Mouse (Mus musculus) CH12.LX (cell line): ENCODE results near the gene Lrch2. TPM values are rescaled to one million over a fixed set of nuclear protein-coding genes. Genes with fewer than 3 reads are reported as not detected.
"Not testable (repeated sequence)": the region's sequence is repeated elsewhere in the genome, so short reads cannot be mapped to it uniquely, and the experiment has no call there.

Experiments
- DNase-seq: peaks from one replicate; pipeline ENCODE4 v3.0.0-alpha.2; 2013; ENCODE audit errors: extremely low read depth
- H3K27ac ChIP-seq: 2 replicates; pipeline ENCODE4 v1.5.1; 2012; ENCODE audit warnings: low read depth, mild to moderate bottlenecking, control low read depth, moderate library complexity; ENCODE audit not compliant: insufficient read depth
- H3K27me3 ChIP-seq: replicated peaks from 2 replicates; pipeline ENCODE3; 2012; ENCODE audit warnings: inconsistent platforms
- H3K36me3 ChIP-seq, 2 experiments: replicated peaks in 1 of 2; 2 replicates each; pipeline versions ENCODE3 to v1.6.1; 2012; ENCODE audit warnings: inconsistent platforms in 1 of 2, low read length in 1 of 2, mild to moderate bottlenecking in 1 of 2, mixed read lengths in 1 of 2, moderate library complexity in 1 of 2; ENCODE audit not compliant: control insufficient read depth in 1 of 2, insufficient read depth in 1 of 2
- H3K4me1 ChIP-seq, 2 experiments: 2 replicates each; pipeline ENCODE4 v1.6.1; 2012; ENCODE audit warnings: inconsistent platforms in 1 of 2, moderate library complexity in 1 of 2; ENCODE audit not compliant: insufficient read depth in 2 of 2, control insufficient read depth in 1 of 2
- H3K4me2 ChIP-seq: 2 replicates; pipeline ENCODE4 v1.6.1; 2012; ENCODE audit warnings: low read depth, mild to moderate bottlenecking, control low read depth; ENCODE audit not compliant: poor library complexity, insufficient read depth, severe bottlenecking
- H3K4me3 ChIP-seq, 3 experiments: fragments of 150-350 bp in 1 of 3; sonication (generic) in 1 of 3; replicated peaks in 1 of 3; 2 replicates each; pipeline versions ENCODE3 to v1.5.1; 2011 to 2012; ENCODE audit warnings: low read depth in 2 of 3, low read length in 2 of 3, mild to moderate bottlenecking in 2 of 3, moderate library complexity in 2 of 3, control low read depth in 1 of 3, improper control_type of control experiment in 1 of 3, inconsistent platforms in 1 of 3, mixed read lengths in 1 of 3; ENCODE audit not compliant: poor library complexity in 1 of 3
- H3K79me2 ChIP-seq: replicated peaks from 2 replicates; pipeline ENCODE4 v1.6.1; 2012; ENCODE audit warnings: mild to moderate bottlenecking, moderate library complexity; ENCODE audit not compliant: control insufficient read depth, poor library complexity, insufficient read depth, severe bottlenecking; ENCODE audit errors: extremely low read depth
- H3K9ac ChIP-seq: 2 replicates; pipeline ENCODE4 v1.6.1; 2012; ENCODE audit warnings: low read depth, mild to moderate bottlenecking, control low read depth, moderate library complexity; ENCODE audit not compliant: insufficient read depth
- H3K9me3 ChIP-seq: replicated peaks from 2 replicates; pipeline ENCODE3; 2012; ENCODE audit warnings: low read length, inconsistent platforms, mixed read lengths
- CTCF ChIP-seq, 2 experiments: IDR thresholded peaks in 1 of 2; conservative IDR thresholded peaks in 1 of 2; 2 replicates each; pipeline ENCODE4 v1.5.1; 2011 to 2012; ENCODE audit warnings: low read depth in 2 of 2, low read length in 2 of 2, improper control_type of control experiment in 1 of 2, inconsistent platforms in 1 of 2, mild to moderate bottlenecking in 1 of 2, moderate library complexity in 1 of 2
- EP300 ChIP-seq: IDR thresholded peaks from 2 replicates; pipeline ENCODE4 v1.6.1; 2011; ENCODE audit warnings: low read length, improper control_type of control experiment
- ETS1 ChIP-seq: conservative IDR thresholded peaks from 2 replicates; pipeline ENCODE4 v1.6.1; 2012; ENCODE audit warnings: low read depth, mild to moderate bottlenecking, inconsistent platforms, low read length, improper control_type of control experiment, moderate library complexity
- GABPA ChIP-seq: IDR thresholded peaks from 2 replicates; pipeline ENCODE4 v1.6.1; 2012; ENCODE audit warnings: low read depth, low read length, improper control_type of control experiment, inconsistent platforms; ENCODE audit not compliant: insufficient replicate concordance
- HCFC1 ChIP-seq: IDR thresholded peaks from 2 replicates; pipeline ENCODE4 v1.6.1; 2012; ENCODE audit warnings: low read depth, mild to moderate bottlenecking, inconsistent platforms, low read length, improper control_type of control experiment
- KAT2A ChIP-seq: IDR thresholded peaks from 2 replicates; pipeline ENCODE4 v1.6.1; 2012; ENCODE audit warnings: low read length, improper control_type of control experiment, inconsistent platforms; ENCODE audit not compliant: insufficient replicate concordance
- MAZ ChIP-seq: IDR thresholded peaks from 2 replicates; pipeline ENCODE4 v1.6.1; 2012; ENCODE audit warnings: low read depth, mild to moderate bottlenecking, inconsistent platforms, low read length, improper control_type of control experiment, moderate library complexity
- NRF1 ChIP-seq: IDR thresholded peaks from 2 replicates; pipeline ENCODE4 v1.6.1; 2014; ENCODE audit warnings: low read depth, mild to moderate bottlenecking, inconsistent platforms, low read length, improper control_type of control experiment, moderate library complexity
- RAD21 ChIP-seq: IDR thresholded peaks from 2 replicates; pipeline ENCODE4 v1.6.1; 2011; ENCODE audit warnings: low read depth, mild to moderate bottlenecking, low read length, improper control_type of control experiment, moderate library complexity
- RCOR1 ChIP-seq: conservative IDR thresholded peaks from 2 replicates; pipeline ENCODE4 v1.6.1; 2012; ENCODE audit warnings: low read depth, mild to moderate bottlenecking, inconsistent platforms, low read length, improper control_type of control experiment
- SIN3A ChIP-seq: IDR thresholded peaks from 2 replicates; pipeline ENCODE4 v1.6.1; 2012; ENCODE audit warnings: low read length, improper control_type of control experiment, inconsistent platforms
- SMC3 ChIP-seq: IDR thresholded peaks from 2 replicates; pipeline ENCODE4 v1.6.1; 2011; ENCODE audit warnings: low read depth, low read length, improper control_type of control experiment
- UBTF ChIP-seq: IDR thresholded peaks from 2 replicates; pipeline ENCODE4 v1.6.1; 2012; ENCODE audit warnings: low read depth, mild to moderate bottlenecking, inconsistent platforms, low read length, improper control_type of control experiment, moderate library complexity
- USF2 ChIP-seq: conservative IDR thresholded peaks from 2 replicates; pipeline ENCODE4 v1.6.1; 2011; ENCODE audit warnings: low read depth, low read length, improper control_type of control experiment
- ZC3H11A ChIP-seq: IDR thresholded peaks from 2 replicates; pipeline ENCODE4 v1.6.1; 2012; ENCODE audit warnings: low read depth, mild to moderate bottlenecking, inconsistent platforms, low read length, improper control_type of control experiment
- ZKSCAN1 ChIP-seq: IDR thresholded peaks from 2 replicates; pipeline ENCODE4 v1.6.1; 2012; ENCODE audit warnings: low read depth, inconsistent platforms, low read length, improper control_type of control experiment, borderline replicate concordance
- dilution Hi-C: fragments of 300-500 bp; cut with MboI; formaldehyde crosslinking; loops from 2 replicates; pipeline ENCODE4 v1.14.3; 2020; ENCODE audit warnings: low sequenced_read_pairs; ENCODE audit not compliant: extremely low pct_unique_long_range_greater_than_20kb, extremely low pct_ligation_motif_present
- in situ Hi-C: fragments of 300-500 bp; cut with MboI; formaldehyde crosslinking; loops from 3 replicates; pipeline ENCODE4 v1.14.3; 2019; ENCODE audit warnings: low sequenced_read_pairs, low pct_ligation_motif_present, low pct_unique_long_range_greater_than_20kb, mixed read lengths
- polyA plus RNA-seq: library from polyadenylated mRNA; unstranded; fragments of >175 nt; gene quantifications from 2 replicates; pipeline ENCODE4 v1.2.1, GENCODE M21; 2012; ENCODE audit warnings: low read depth; ENCODE audit not compliant: insufficient read length
- total RNA-seq, 2 experiments: library from RNA; depleted of rRNA; stranded (reverse); fragments of 300-350 nt in 1 of 2; fragments of >200 nt in 1 of 2; gene quantifications; 2 replicates each; pipeline ENCODE4 v1.2.3; 2012 to 2014

The Lrch2 gene
- total and polyA plus RNA-seq, 3 experiments, result not detected

GRCm38 (mm10) chrX:147489551-147489950 lies 64.3 kb downstream of the Lrch2 start (continued):
- no peak for TF ChIP-seq ZC3H11A
- TF ChIP-seq GABPA, result no peak
- TF ChIP-seq, all 38 proteins: peak for 0

DNA sequence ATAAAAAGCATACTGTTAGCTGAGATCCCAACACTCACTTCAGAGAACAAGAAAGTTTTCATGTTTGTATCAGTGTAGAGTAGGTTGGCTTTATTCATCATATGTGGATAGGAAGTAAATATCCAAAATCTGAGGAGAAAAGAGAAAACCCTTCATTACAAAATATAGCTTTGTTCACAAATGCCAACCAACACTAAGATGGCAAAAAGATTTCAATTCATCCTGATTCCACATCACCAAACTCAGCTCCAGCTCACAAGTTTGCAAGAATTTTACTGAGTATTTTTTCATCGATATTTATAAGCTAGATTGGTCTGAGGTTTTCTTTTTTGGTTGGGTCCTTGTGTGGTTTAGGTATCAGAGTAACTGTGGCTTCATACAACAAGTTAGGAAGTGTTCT lies 100.3 kb downstream of the Lrch2 start, which contains the start of gene Vmn1r239-ps:
Gene Vmn1r239-ps (minus strand): TSS at position 101 of the 400 bp plus-strand sequence.
- H3K9ac ChIP-seq, H3K4me1 ChIP-seq, H3K4me3 ChIP-seq, DNase-seq, dilution Hi-C loops, H3K27ac ChIP-seq, H3K9me3 ChIP-seq, H3K4me2 ChIP-seq, H3K79me2 ChIP-seq, H3K36me3 ChIP-seq, in situ Hi-C loops, H3K27me3 ChIP-seq: not testable (repeated sequence)

DNA sequence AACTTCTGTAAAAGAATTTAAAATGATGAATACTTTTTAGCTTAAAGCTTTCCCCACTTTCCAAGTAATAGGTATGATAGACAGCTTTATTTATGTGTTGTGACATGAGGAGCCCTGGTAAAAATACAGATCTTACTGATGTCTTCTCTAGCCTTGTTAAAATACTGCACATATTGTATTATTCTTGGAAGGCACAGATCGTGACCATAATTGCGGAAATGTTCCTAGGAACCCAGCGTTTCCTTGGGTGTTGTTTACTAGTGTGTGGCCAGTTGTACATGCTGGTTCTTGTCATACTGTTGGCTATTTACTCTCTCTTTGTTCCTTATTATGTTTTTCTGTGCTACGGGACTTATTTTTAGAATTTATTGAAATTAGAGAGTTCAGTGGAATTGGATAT lies 110.5 kb downstream of the Lrch2 start:
- no peak for TF ChIP-seq NRF1
- no peak for TF ChIP-seq CTCF (conservative IDR thresholded peaks at IDR 0.05 in 1 of 2, IDR thresholded peaks at IDR 0.05 in 1 of 2; ENCODE audit: low read depth in 2 of 2, low read length in 2 of 2)
- TF ChIP-seq RCOR1, result no peak
- no peak for TF ChIP-seq UBTF
- TF ChIP-seq USF2, result no peak
- no peak for TF ChIP-seq RAD21
- no peak for TF ChIP-seq GABPA
- TF ChIP-seq SIN3A, result no peak
- TF ChIP-seq KAT2A, result no peak
- TF ChIP-seq EP300, result no peak
- Histone ChIP-seq H3K27me3 (no peaks in the 10 kb centered on the region), H3K9ac (no peak overlapping the region), H3K4me3 (no peak overlapping the region), H3K36me3 (no peaks in the 10 kb centered on the region), H3K4me2 (no peak overlapping the region), H3K79me2 (no peaks in the 10 kb centered on the region), H3K9me3 (no peaks in the 10 kb centered on the region), H3K4me1 (no peaks in the 10 kb centered on the region), H3K27ac (no peak overlapping the region)
- DNase-seq, result no peak
- in situ Hi-C loops (no loop called here), dilution Hi-C loops (no loop called here)

DNA sequence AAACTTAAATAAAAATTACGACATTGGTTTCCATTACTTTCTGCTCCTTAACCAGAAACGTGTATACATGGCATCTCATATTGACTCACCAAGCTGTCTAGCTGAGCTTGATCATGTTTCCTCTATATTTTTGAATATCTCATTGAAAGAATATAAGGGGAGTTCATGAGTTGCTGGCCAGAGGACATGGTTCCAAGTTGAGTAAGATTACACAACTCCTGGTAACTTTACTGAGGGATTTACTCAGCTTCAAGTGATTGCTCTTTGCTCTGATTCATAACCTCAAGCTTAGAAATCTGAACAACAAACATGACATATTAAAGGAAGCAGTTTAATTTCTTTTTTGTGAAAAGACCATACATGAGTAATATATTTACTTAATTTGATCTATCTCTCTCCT lies 118.5 kb downstream of the Lrch2 start:
- in situ Hi-C loops (no loop called here), dilution Hi-C loops (no loop called here)
- H3K79me2 ChIP-seq, result no peaks in the 10 kb centered on the region
- H3K27me3 ChIP-seq, result no peaks in the 10 kb centered on the region
- no peak overlapping the region for H3K9ac ChIP-seq
- no peaks in the 10 kb centered on the region for H3K9me3 ChIP-seq
- no peak for TF ChIP-seq SMC3
- no peak for TF ChIP-seq HCFC1
- no peak for TF ChIP-seq ETS1
- no peak for TF ChIP-seq MAZ
- no peak for TF ChIP-seq ZKSCAN1
- DNase-seq, result no peak
- H3K27ac ChIP-seq, result no peak overlapping the region
- no peak overlapping the region for H3K4me2 ChIP-seq
- no peaks in the 10 kb centered on the region for H3K36me3 ChIP-seq
- no peak overlapping the region for H3K4me3 ChIP-seq
- no peaks in the 10 kb centered on the region for H3K4me1 ChIP-seq
